In genomic region chr8:126053911-126054310, GRCm38 (mm10) we compare ENCODE assay signal across 13 mouse cellular contexts. TPM values are rescaled to one million over a fixed set of nuclear protein-coding genes. Genes with fewer than 3 reads are reported as not detected.
"Had no signal": no experiment of that assay in that cellular context is flagged by ENCODE, and none has a peak within 500 bp of the region (broad histone marks: within the 10 kb centered on the region; RNA-seq: fewer than 3 reads in every experiment).

No protein-coding gene starts in this region.

- H3K27me3 ChIP-seq: limb, embryonic 15.5 days; liver, embryonic 12.5 days; lung, embryonic 15.5 days; megakaryocyte, embryonic 14.5 days; midbrain, embryonic 12.5 days had no signal

- H3K27ac ChIP-seq: kidney, postnatal 0 days; limb, embryonic 15.5 days; liver, embryonic 12.5 days; lung, embryonic 15.5 days; macrophage; midbrain, embryonic 12.5 days had no signal

- ATAC-seq: liver, embryonic 12.5 days; midbrain, embryonic 16.5 days had no signal

- H3K4me1 ChIP-seq: limb, embryonic 15.5 days; liver, embryonic 12.5 days; lung, embryonic 15.5 days; megakaryocyte, embryonic 14.5 days; midbrain, embryonic 12.5 days had no signal

- H3K4me2 ChIP-seq: limb, embryonic 15.5 days; liver, embryonic 12.5 days; lung, embryonic 15.5 days; midbrain, embryonic 12.5 days had no signal

- H3K4me3 ChIP-seq: limb, embryonic 15.5 days; liver, embryonic 12.5 days; lung, embryonic 15.5 days; megakaryocyte, embryonic 14.5 days; midbrain, embryonic 12.5 days had no signal

- H3K9me3 ChIP-seq: limb, embryonic 15.5 days; liver, embryonic 12.5 days; lung, embryonic 15.5 days; midbrain, embryonic 12.5 days had no signal

- DNase-seq: kidney, adult 11 months; kidney, adult 9 months; kidney, postnatal 36 days; lung, postnatal 14 days; thymus, postnatal 4 days had no signal

- H3K9ac ChIP-seq: limb, embryonic 15.5 days; liver, embryonic 12.5 days; lung, embryonic 15.5 days; midbrain, embryonic 12.5 days had no signal

- H3K36me3 ChIP-seq: limb, embryonic 15.5 days; liver, embryonic 12.5 days; lung, embryonic 15.5 days; midbrain, embryonic 12.5 days had no signal

RNA-seq across cellular contexts. Expression of gene Kcnk1, which starts 58.9 kb away (rescaled TPM):
- polyA plus RNA-seq: macrophage had no signal
